Mouse (Mus musculus) hindbrain, embryonic 15.5 days (tissue): ENCODE data around the gene Olfr1359. TPM values are rescaled to one million over a fixed set of nuclear protein-coding genes. Genes with fewer than 3 reads are reported as not detected.
"Not testable (repeated sequence)": the region's sequence is repeated elsewhere in the genome, so short reads cannot be mapped to it uniquely, and the experiment has no call there.

Source experiments
- ATAC-seq: fragments of 200-750 bp; cut with Nextera tagmentation; 2 replicates; pipeline ENCODE4 v1.8.0; 2017; ENCODE audit warnings: low read depth, moderate number of reproducible peaks, moderate TSS enrichment; ENCODE audit not compliant: low FRiP score
- H3K27ac ChIP-seq: fragments of 300-500 bp; sonication (generic); replicated peaks from 2 replicates; pipeline ENCODE4 v1.5.1; 2015; ENCODE audit warnings: mild to moderate bottlenecking, inconsistent platforms
- H3K27me3 ChIP-seq: fragments of 300-500 bp; sonication (generic); 2 replicates; pipeline ENCODE4 v1.6.1; 2015; ENCODE audit warnings: control low read depth, inconsistent platforms
- H3K36me3 ChIP-seq: fragments of 300-500 bp; sonication (generic); 2 replicates; pipeline ENCODE4 v1.6.1; 2015; ENCODE audit warnings: control low read depth, inconsistent platforms
- H3K4me1 ChIP-seq: fragments of 300-500 bp; sonication (generic); replicated peaks from 2 replicates; pipeline ENCODE4 v1.6.1; 2015; ENCODE audit warnings: control low read depth, inconsistent platforms
- H3K4me2 ChIP-seq: fragments of 300-500 bp; sonication (generic); 2 replicates; pipeline ENCODE4 v1.6.1; 2015; ENCODE audit warnings: moderate library complexity, mild to moderate bottlenecking, inconsistent platforms
- H3K4me3 ChIP-seq: fragments of 300-500 bp; sonication (generic); 2 replicates; pipeline ENCODE4 v1.5.1; 2015; ENCODE audit warnings: mild to moderate bottlenecking, inconsistent platforms
- H3K9ac ChIP-seq: fragments of 300-500 bp; sonication (generic); 2 replicates; pipeline ENCODE4 v1.6.1; 2015; ENCODE audit warnings: inconsistent platforms
- H3K9me3 ChIP-seq: fragments of 300-500 bp; sonication (generic); 2 replicates; pipeline ENCODE4 v1.6.1; 2016; ENCODE audit warnings: control low read depth, inconsistent platforms
- WGBS: fragments of 180-500 bp; shearing (Covaris S2); methylation state at CpG from one replicate; pipeline ENCODE4 v1.1.7; 2015; 5-methylcytosine and 5-hydroxymethylcytosine counted together
- microRNA-seq: library from miRNA; unstranded; fragments of <30 nt; microRNA quantifications from one replicate; pipeline ENCODE4, GENCODE M21; 2016
- polyA plus RNA-seq: library from polyadenylated mRNA; unstranded; fragments of >200 nt; fragmentation: Nextera tagmentation; extraction: Ambion mirVana; gene quantifications from 2 replicates; pipeline ENCODE4 v1.2.1, GENCODE M21; 2015

Gene Olfr1359
- polyA plus RNA-seq, 1 experiment from 2014 or later: not detected

DNA sequence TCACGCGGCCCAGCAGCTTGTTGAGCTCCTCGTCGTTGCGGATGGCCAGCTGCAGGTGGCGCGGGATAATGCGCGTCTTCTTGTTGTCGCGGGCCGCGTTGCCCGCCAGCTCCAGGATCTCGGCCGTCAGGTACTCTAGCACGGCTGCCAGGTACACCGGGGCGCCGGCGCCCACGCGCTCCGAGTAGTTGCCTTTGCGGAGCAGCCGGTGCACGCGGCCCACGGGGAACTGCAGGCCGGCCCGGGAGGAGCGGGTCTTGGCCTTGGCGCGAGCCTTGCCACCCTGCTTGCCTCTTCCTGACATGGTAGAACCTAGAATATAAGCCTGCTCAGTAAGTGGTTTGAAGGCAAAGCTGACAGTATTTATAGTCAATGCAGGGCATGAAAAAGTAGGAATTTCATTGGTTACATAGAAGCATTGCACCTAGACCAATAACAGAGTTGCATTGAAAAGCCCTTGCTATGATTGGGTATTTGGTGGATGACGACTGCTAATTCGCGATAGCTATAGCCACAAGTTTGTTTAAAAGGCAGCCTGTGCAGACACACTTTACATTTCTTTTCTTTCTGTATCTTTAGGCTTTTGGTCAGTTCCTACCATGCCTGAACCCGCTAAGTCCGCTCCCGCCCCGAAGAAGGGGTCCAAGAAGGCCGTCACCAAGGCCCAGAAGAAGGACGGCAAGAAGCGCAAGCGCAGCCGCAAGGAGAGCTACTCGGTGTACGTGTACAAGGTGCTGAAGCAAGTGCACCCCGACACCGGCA lies 55.8 kb downstream of the Olfr1359 start, which contains the start of the genes Hist1h2ak and Hist1h2bn:
Hist1h2ak (minus strand) TSS at position 304 of the 762 bp plus-strand sequence.
Hist1h2bn (plus strand) TSS at position 600 of the 762 bp plus-strand sequence.
- peak within 1 kb of the TSS; percentile 88 for H3K4me2 ChIP-seq
- under 1% methylated on average over 39 of the region's 50 CpGs for WGBS
- H3K9me3 ChIP-seq, H3K36me3 ChIP-seq, H3K27me3 ChIP-seq: not testable (repeated sequence)
- peak; percentile 97 for ATAC-seq
- H3K9ac ChIP-seq: peak within 1 kb of the TSS; percentile 60
- H3K27ac ChIP-seq: peak within 1 kb of the TSS; percentile 94
- peak within 1 kb of the TSS; percentile 47 for H3K4me3 ChIP-seq
- peaks cover 28% of the 10 kb centered on the region for H3K4me1 ChIP-seq

- peak overlapping the region; percentile 37 for H3K9ac ChIP-seq
- ATAC-seq: not testable (repeated sequence)
Observed at GRCm38 (mm10) chr13:21754294-21755001, 56.5 kb downstream of the Olfr1359 start.

GRCm38 (mm10) chr13:21755707-21756106 lies 57.8 kb downstream of the Olfr1359 start:
- no peaks in the 10 kb centered on the region for H3K36me3 ChIP-seq
- no peaks in the 10 kb centered on the region for H3K9me3 ChIP-seq
- H3K4me3 ChIP-seq: no peak overlapping the region
- H3K27ac ChIP-seq: no peak overlapping the region
- 71% methylated on average over 1 of the region's 1 CpGs for WGBS
- H3K4me2 ChIP-seq: no peak overlapping the region
- ATAC-seq: no peak
- peaks cover 19% of the 10 kb centered on the region for H3K4me1 ChIP-seq
- H3K9ac ChIP-seq: no peak overlapping the region
- H3K27me3 ChIP-seq: no peaks in the 10 kb centered on the region

More at GRCm38 (mm10) chr13:21754294-21755001, 56.5 kb downstream of the Olfr1359 start:
- H3K27me3 ChIP-seq, H3K9me3 ChIP-seq, H3K36me3 ChIP-seq: not testable (repeated sequence)
- Histone ChIP-seq H3K4me3 (peak overlapping the region; percentile 47), H3K4me1 (peaks cover 21% of the 10 kb centered on the region), H3K4me2 (peak overlapping the region; percentile 88), H3K27ac (peak overlapping the region; percentile 94)
- WGBS: under 1% methylated on average over 24 of the region's 26 CpGs

Small RNA genes lying within 50 kb of the gene (microRNA-seq; reads per million reads assigned to microRNA genes)
- gene Gm44357 (not detected), gene Gm44367 (not detected), gene Gm44454 (not detected)

Other genes starting within 250 kb of the Olfr1359 start
- 23.7 and 24.3 TPM in 2 replicates for gene Zscan26, start 244.4 kb upstream of the Olfr1359 start, polyA plus RNA-seq
- gene Nkapl, start 229.6 kb upstream of the Olfr1359 start, polyA plus RNA-seq: 3.8 and 4.1 TPM in 2 replicates
- gene Zkscan4, start 219.2 kb upstream of the Olfr1359 start, polyA plus RNA-seq: 8.1 and 10.5 TPM in 2 replicates
- not detected in 2 replicates for gene Gm10065, start 218.7 kb upstream of the Olfr1359 start, polyA plus RNA-seq
- gene AK157302, start 202.9 kb upstream of the Olfr1359 start, polyA plus RNA-seq: 0.39 and 0.55 TPM in 2 replicates
- gene Gm11273, start 196.7 kb upstream of the Olfr1359 start, polyA plus RNA-seq: 8.8 and 11.9 TPM in 2 replicates
- gene Zkscan8, start 167.0 kb upstream of the Olfr1359 start, polyA plus RNA-seq: 4.5 and 5.0 TPM in 2 replicates
- 0.06 and 0.25 TPM in 2 replicates for gene Olfr1366, start 155.3 kb upstream of the Olfr1359 start, polyA plus RNA-seq
- 0.04 and 0.08 TPM in 2 replicates for gene Olfr1535, start 138.2 kb upstream of the Olfr1359 start, polyA plus RNA-seq
- not detected in 2 replicates for gene Olfr1364, start 116.4 kb upstream of the Olfr1359 start, polyA plus RNA-seq
- not detected in 2 replicates for gene Olfr1362, start 84.1 kb upstream of the Olfr1359 start, polyA plus RNA-seq
- gene Olfr11, start 55.6 kb upstream of the Olfr1359 start, polyA plus RNA-seq: 0.04 TPM in 1 of 2 replicates, not detected in the other
- gene Olfr1361, start 34.7 kb upstream of the Olfr1359 start, polyA plus RNA-seq: not detected in 2 replicates
- gene Olfr1360, start 20.7 kb upstream of the Olfr1359 start, polyA plus RNA-seq: not detected in 2 replicates
- gene Hist1h2bl, start 18.0 kb downstream of the Olfr1359 start, polyA plus RNA-seq: not detected in 2 replicates
- gene Hist1h2ai, start 18.3 kb downstream of the Olfr1359 start, polyA plus RNA-seq: 6.2 and 7.8 TPM in 2 replicates
- gene Hist1h3h, start 19.5 kb downstream of the Olfr1359 start, polyA plus RNA-seq: 2.5 and 3.5 TPM in 2 replicates
- 0.51 and 1.7 TPM in 2 replicates for gene Hist1h2bm, start 23.9 kb downstream of the Olfr1359 start, polyA plus RNA-seq
- gene Hist1h4j, start 37.0 kb downstream of the Olfr1359 start, polyA plus RNA-seq: 0.77 TPM in 1 of 2 replicates, not detected in the other
- 1.5 and 2.3 TPM in 2 replicates for gene Hist1h4k, start 52.4 kb downstream of the Olfr1359 start, polyA plus RNA-seq
- gene Hist1h2ak, start 55.7 kb downstream of the Olfr1359 start, polyA plus RNA-seq: 5.3 and 7.9 TPM in 2 replicates
- gene Hist1h2bn, start 56.0 kb downstream of the Olfr1359 start, polyA plus RNA-seq: 1.1 TPM in 1 of 2 replicates, not detected in the other
- gene Hist1h1b, start 82.5 kb downstream of the Olfr1359 start, polyA plus RNA-seq: 3.5 and 7.4 TPM in 2 replicates
- 28.0 and 43.0 TPM in 2 replicates for gene Hist1h3i, start 85.3 kb downstream of the Olfr1359 start, polyA plus RNA-seq
- gene Hist1h2an, start 89.1 kb downstream of the Olfr1359 start, polyA plus RNA-seq: 1.0 and 1.5 TPM in 2 replicates
- 0.44 and 0.58 TPM in 2 replicates for gene Hist1h2bp, start 89.3 kb downstream of the Olfr1359 start, polyA plus RNA-seq
- gene Hist1h2bq, start 112.1 kb downstream of the Olfr1359 start, polyA plus RNA-seq: 4.9 and 7.3 TPM in 2 replicates
- not detected in 2 replicates for gene Hist1h2ao, start 112.4 kb downstream of the Olfr1359 start, polyA plus RNA-seq
- gene Hist1h4m, start 113.6 kb downstream of the Olfr1359 start, polyA plus RNA-seq: not detected in 2 replicates
- 4.9 and 7.7 TPM in 2 replicates for gene Hist1h4n, start 134.1 kb downstream of the Olfr1359 start, polyA plus RNA-seq
- gene Hist1h2ap, start 135.4 kb downstream of the Olfr1359 start, polyA plus RNA-seq: 669 and 801 TPM in 2 replicates
- gene Hist1h2br, start 135.6 kb downstream of the Olfr1359 start, polyA plus RNA-seq: 4.7 and 7.1 TPM in 2 replicates
- 11.7 and 12.3 TPM in 2 replicates for gene Zfp184, start 247.0 kb downstream of the Olfr1359 start, polyA plus RNA-seq